Mouse (Mus musculus): ENCODE data around the gene Phb2. TPM values are rescaled to one million over a fixed set of nuclear protein-coding genes. Genes with fewer than 3 reads are reported as not detected.

Gene Phb2
- polyA plus RNA-seq, 1 experiment from 2014 or later: 308 TPM

DNA sequence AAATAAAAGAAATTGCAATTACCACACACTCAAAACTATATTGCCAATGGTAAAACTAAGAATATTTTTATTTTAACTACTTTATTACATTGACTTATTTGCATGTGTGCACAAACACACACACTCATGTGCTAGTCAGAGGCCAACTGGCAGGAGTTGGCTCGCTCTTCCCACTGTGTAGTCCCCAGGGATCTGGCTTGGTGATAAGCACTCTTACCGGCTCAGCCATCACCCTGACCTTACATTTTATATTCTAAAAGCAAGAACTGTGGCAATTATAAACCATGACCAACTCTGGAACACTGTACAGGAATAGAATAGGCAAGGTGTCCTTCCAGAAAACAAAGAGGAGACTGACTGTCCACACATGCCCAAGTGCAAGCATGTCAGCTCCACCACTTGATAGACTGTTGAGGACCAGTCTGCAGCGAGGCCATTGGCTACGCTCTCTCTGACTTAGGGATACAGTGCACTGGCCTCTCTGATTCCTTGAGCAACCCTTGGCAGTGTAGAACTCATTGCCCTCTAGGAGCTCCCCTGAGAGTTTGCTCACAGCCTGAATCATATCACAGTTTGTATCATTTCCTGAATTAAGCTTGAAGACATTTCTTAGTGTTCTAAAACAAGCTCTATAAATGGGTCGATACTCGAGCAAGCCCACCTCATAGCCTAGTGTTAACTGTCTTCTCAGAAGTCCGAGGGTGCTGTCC lies 15.5 kb upstream of the Phb2 start:
- DNase-seq: no peak
- Histone ChIP-seq H3K9ac (replicated peaks) (no peak overlapping the region), H3K9me3 (ENCODE audit: low read length) (no peaks in the 10 kb centered on the region), H3K4me2 (ENCODE audit: low read depth, low read length) (no peak overlapping the region), H3K27me3 (ENCODE audit: insufficient read depth, low read length) (no peaks in the 10 kb centered on the region), H3K4me3 (ENCODE audit: low read depth, low read length) (no peak overlapping the region), H3K36me3 (replicated peaks; ENCODE audit: insufficient read depth, low read length) (peaks cover 28% of the 10 kb centered on the region), H3K27ac (ENCODE audit: low read depth) (no peak overlapping the region), H3K4me1 (ENCODE audit: insufficient read depth) (peaks cover 22% of the 10 kb centered on the region)
- ATAC-seq: no peak
- WGBS (ENCODE audit: insufficient replicate concordance): 83% methylated on average over 7 of the region's 7 CpGs
- TF ChIP-seq CTCF (IDR thresholded peaks at IDR 0.05; ENCODE audit: low read depth) (no peak), EP300 (IDR thresholded peaks at IDR 0.05; ENCODE audit: low read depth) (no peak)

GRCm38 (mm10) chr6:124698751-124699150 lies 13.4 kb upstream of the Phb2 start:
- ATAC-seq (no peak), DNase-seq (no peak)
- Histone ChIP-seq H3K36me3 (replicated peaks; ENCODE audit: insufficient read depth, low read length) (peaks cover 49% of the 10 kb centered on the region), H3K27ac (ENCODE audit: low read depth) (peak overlapping the region; percentile 82), H3K4me2 (ENCODE audit: low read depth, low read length) (no peak overlapping the region), H3K27me3 (ENCODE audit: insufficient read depth, low read length) (no peaks in the 10 kb centered on the region), H3K9ac (replicated peaks) (no peak overlapping the region), H3K4me1 (ENCODE audit: insufficient read depth) (peaks cover 13% of the 10 kb centered on the region), H3K4me3 (ENCODE audit: low read depth, low read length) (no peak overlapping the region), H3K9me3 (ENCODE audit: low read length) (no peaks in the 10 kb centered on the region)
- TF ChIP-seq CTCF (IDR thresholded peaks at IDR 0.05; ENCODE audit: low read depth) (no peak), EP300 (IDR thresholded peaks at IDR 0.05; ENCODE audit: low read depth) (no peak)
- WGBS (ENCODE audit: insufficient replicate concordance): 72% methylated on average over 6 of the region's 6 CpGs

GRCm38 (mm10) chr6:124699366-124699765 lies 12.8 kb upstream of the Phb2 start:
- TF ChIP-seq EP300 (IDR thresholded peaks at IDR 0.05; ENCODE audit: low read depth) (no peak), CTCF (IDR thresholded peaks at IDR 0.05; ENCODE audit: low read depth) (no peak)
- no peaks in the 10 kb centered on the region for H3K9me3 ChIP-seq (ENCODE audit: low read length)
- H3K4me3 ChIP-seq (ENCODE audit: low read depth, low read length): no peak overlapping the region
- H3K27ac ChIP-seq (ENCODE audit: low read depth): peak overlapping the region; percentile 82
- no peak for ATAC-seq
- peaks cover 55% of the 10 kb centered on the region for H3K36me3 ChIP-seq (replicated peaks; ENCODE audit: insufficient read depth, low read length)
- no peaks in the 10 kb centered on the region for H3K27me3 ChIP-seq (ENCODE audit: insufficient read depth, low read length)
- 79% methylated on average over 4 of the region's 4 CpGs for WGBS (ENCODE audit: insufficient replicate concordance)
- H3K4me1 ChIP-seq (ENCODE audit: insufficient read depth): peaks cover 13% of the 10 kb centered on the region
- H3K9ac ChIP-seq (replicated peaks): peak overlapping the region; percentile 21; the same call in 1 of the 2 replicates
- DNase-seq: no peak
- H3K4me2 ChIP-seq (ENCODE audit: low read depth, low read length): no peak overlapping the region

DNA sequence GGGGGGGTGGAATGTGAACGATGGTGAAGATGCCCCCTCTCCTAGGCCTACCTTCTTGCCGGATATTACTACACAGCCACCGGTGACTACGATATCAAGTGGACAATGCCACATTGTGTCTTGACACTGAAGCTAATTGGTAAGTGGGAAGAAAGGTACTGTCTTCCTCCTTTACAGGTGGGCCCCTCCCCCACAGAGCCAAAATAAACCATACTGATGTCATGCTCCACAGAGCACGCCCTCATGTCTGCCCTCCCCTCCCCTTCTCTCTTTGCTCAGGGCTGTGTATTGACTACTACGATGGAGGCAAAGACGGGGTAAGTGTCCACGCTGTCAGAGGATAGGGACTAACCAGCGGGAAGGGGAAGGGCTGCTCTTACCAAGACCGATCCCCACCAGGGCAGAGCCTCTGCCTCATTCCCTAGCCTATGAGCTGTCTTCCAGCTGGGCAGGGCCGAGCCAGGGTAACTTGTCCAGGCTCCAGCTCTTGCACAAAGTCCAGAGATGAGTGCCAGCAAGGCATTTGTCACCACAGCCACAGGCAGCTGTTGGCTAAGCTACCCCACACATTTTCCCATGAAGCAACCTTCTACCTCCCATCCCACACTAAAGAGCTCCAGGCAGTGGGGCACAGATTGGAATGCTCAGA lies 12.1 kb upstream of the Phb2 start:
- ATAC-seq (peak; percentile 93), DNase-seq (peak; percentile 76)
- no peak for TF ChIP-seq CTCF (IDR thresholded peaks at IDR 0.05; ENCODE audit: low read depth)
- TF ChIP-seq EP300 (IDR thresholded peaks at IDR 0.05; ENCODE audit: low read depth): peak; percentile 70
- Histone ChIP-seq H3K27ac (ENCODE audit: low read depth) (peak overlapping the region; percentile 82), H3K4me3 (ENCODE audit: low read depth, low read length) (no peak overlapping the region), H3K36me3 (replicated peaks; ENCODE audit: insufficient read depth, low read length) (peaks cover 63% of the 10 kb centered on the region), H3K27me3 (ENCODE audit: insufficient read depth, low read length) (no peaks in the 10 kb centered on the region), H3K9me3 (ENCODE audit: low read length) (no peaks in the 10 kb centered on the region), H3K9ac (replicated peaks) (no peak overlapping the region; the same call in 1 of the 2 replicates), H3K4me1 (ENCODE audit: insufficient read depth) (peaks cover 13% of the 10 kb centered on the region), H3K4me2 (ENCODE audit: low read depth, low read length) (no peak overlapping the region)
- WGBS (ENCODE audit: insufficient replicate concordance): 75% methylated on average over 11 of the region's 11 CpGs

DNA sequence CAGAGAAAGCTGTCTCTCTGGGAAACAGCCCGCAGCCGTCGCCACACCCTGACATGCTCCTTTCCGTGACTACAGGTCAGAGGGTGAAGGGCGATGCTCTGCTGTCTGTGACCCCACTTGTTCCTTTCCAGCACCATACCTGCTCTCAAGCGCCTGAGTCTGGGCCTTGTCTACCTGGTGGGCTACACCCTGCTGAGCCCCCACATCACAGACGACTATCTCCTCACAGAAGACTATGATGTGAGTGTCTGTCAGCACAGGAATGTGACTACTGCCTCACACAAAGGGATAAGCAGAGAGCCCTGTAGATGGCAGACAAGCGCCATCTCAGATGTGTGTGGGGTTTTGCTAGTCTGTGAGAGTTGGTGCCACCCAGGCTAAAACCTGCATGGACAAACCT lies 10.8 kb upstream of the Phb2 start:
- DNase-seq (no peak), ATAC-seq (no peak)
- Histone ChIP-seq H3K9me3 (ENCODE audit: low read length) (no peaks in the 10 kb centered on the region), H3K36me3 (replicated peaks; ENCODE audit: insufficient read depth, low read length) (peaks cover 70% of the 10 kb centered on the region), H3K4me2 (ENCODE audit: low read depth, low read length) (no peak overlapping the region), H3K4me3 (ENCODE audit: low read depth, low read length) (no peak overlapping the region), H3K27me3 (ENCODE audit: insufficient read depth, low read length) (no peaks in the 10 kb centered on the region), H3K4me1 (ENCODE audit: insufficient read depth) (peaks cover 11% of the 10 kb centered on the region), H3K9ac (replicated peaks) (no peak overlapping the region), H3K27ac (ENCODE audit: low read depth) (peak overlapping the region; percentile 82)
- peak; percentile 41 for TF ChIP-seq CTCF (IDR thresholded peaks at IDR 0.05; ENCODE audit: low read depth)
- no peak for TF ChIP-seq EP300 (IDR thresholded peaks at IDR 0.05; ENCODE audit: low read depth)
- WGBS (ENCODE audit: insufficient replicate concordance): 83% methylated on average over 8 of the region's 8 CpGs

GRCm38 (mm10) chr6:124702102-124702783 lies 9.9 kb upstream of the Phb2 start:
- WGBS (ENCODE audit: insufficient replicate concordance): 87% methylated on average over 17 of the region's 17 CpGs

More at GRCm38 (mm10) chr6:124702102-124702783, 9.9 kb upstream of the Phb2 start:
- Histone ChIP-seq H3K27me3 (ENCODE audit: insufficient read depth, low read length) (no peaks in the 10 kb centered on the region), H3K4me1 (ENCODE audit: insufficient read depth) (peaks cover 11% of the 10 kb centered on the region), H3K27ac (ENCODE audit: low read depth) (no peak overlapping the region), H3K9ac (replicated peaks) (no peak overlapping the region), H3K4me2 (ENCODE audit: low read depth, low read length) (no peak overlapping the region), H3K9me3 (ENCODE audit: low read length) (no peaks in the 10 kb centered on the region), H3K4me3 (ENCODE audit: low read depth, low read length) (no peak overlapping the region), H3K36me3 (replicated peaks; ENCODE audit: insufficient read depth, low read length) (peaks cover 72% of the 10 kb centered on the region)
- DNase-seq (no peak), ATAC-seq (no peak)
- TF ChIP-seq CTCF (IDR thresholded peaks at IDR 0.05; ENCODE audit: low read depth) (peak; percentile 33), EP300 (IDR thresholded peaks at IDR 0.05; ENCODE audit: low read depth) (no peak)

Measured in liver, postnatal 0 days (tissue).